In genomic region chr15:78803499-78803900, GRCm38 (mm10) we compare ENCODE assay signal across 10 mouse cellular contexts. TPM values are rescaled to one million over a fixed set of nuclear protein-coding genes. Genes with fewer than 3 reads are reported as not detected.
DNase-seq lines count a peak whose midpoint lies in the region; ATAC-seq and TF ChIP-seq lines count a peak whose summit lies in the region.
"Had no signal": no experiment of that assay in that cellular context is flagged by ENCODE, and none has a peak within 500 bp of the region (broad histone marks: within the 10 kb centered on the region; RNA-seq: fewer than 3 reads in every experiment).

No protein-coding gene starts in this region.

- 32% methylated on average over 8 of the region's 8 CpGs for WGBS in bone marrow, adult 2 months
- 10% methylated on average over 8 of the region's 8 CpGs for WGBS in liver, embryonic 11.5 days
- 12% methylated on average over 8 of the region's 8 CpGs for WGBS in stomach, embryonic 15.5 days
- WGBS in cerebellum, adult 2 months, result 49% methylated on average over 8 of the region's 8 CpGs

- TF ChIP-seq POLR2A in bone marrow, adult 2 months (IDR thresholded peaks at IDR 0.05; ENCODE audit: borderline replicate concordance, control insufficient read depth, low read depth, low read length), result no peak
- TF ChIP-seq POLR2A in cerebellum, adult 2 months (IDR thresholded peaks at IDR 0.05; ENCODE audit: borderline replicate concordance, insufficient read depth, low read length), result no peak

- H3K4me1 ChIP-seq in bone marrow, adult 2 months (ENCODE audit: control insufficient read depth, insufficient read depth, low read length), result peaks cover 6% of the 10 kb centered on the region; the same call in 1 of the 2 replicates
- peaks cover 13% of the 10 kb centered on the region for H3K4me1 ChIP-seq in liver, embryonic 11.5 days (replicated peaks; ENCODE audit: control insufficient read depth, insufficient read depth, low read length)
- peaks cover 43% of the 10 kb centered on the region for H3K4me1 ChIP-seq in stomach, embryonic 15.5 days
- peaks cover 6% of the 10 kb centered on the region for H3K4me1 ChIP-seq in cerebellum, adult 2 months (ENCODE audit: control insufficient read depth, insufficient read depth, low read length)

- peak overlapping the region; percentile 62 for H3K4me3 ChIP-seq in bone marrow, adult 2 months (replicated peaks; ENCODE audit: control insufficient read depth, low read depth, low read length)
- no peak overlapping the region; the same call in 1 of the 2 replicates for H3K4me3 ChIP-seq in liver, embryonic 11.5 days (ENCODE audit: low read depth, low read length)
- peak overlapping the region; percentile 73; the same call in 1 of the 2 replicates for H3K4me3 ChIP-seq in stomach, embryonic 15.5 days (replicated peaks)
- no peak overlapping the region for H3K4me3 ChIP-seq in cerebellum, adult 2 months (replicated peaks; ENCODE audit: insufficient read depth, low read depth, low read length)

- H3K4me2 ChIP-seq in liver, embryonic 11.5 days, result peak overlapping the region; percentile 86
- peak overlapping the region; percentile 99 for H3K4me2 ChIP-seq in stomach, embryonic 15.5 days

- H3K9me3 ChIP-seq in liver, embryonic 11.5 days (ENCODE audit: control insufficient read depth, low read length), result no peaks in the 10 kb centered on the region
- no peaks in the 10 kb centered on the region for H3K9me3 ChIP-seq in stomach, embryonic 15.5 days
- H3K9me3 ChIP-seq: embryonic facial prominence, embryonic 12.5 days had no signal

- intact Hi-C loops in heart, postnatal 25 days (cut with DNase I), result no loop called here

- no peaks in the 10 kb centered on the region for H3K36me3 ChIP-seq in liver, embryonic 11.5 days (ENCODE audit: control insufficient read depth, insufficient read depth, low read length)
- no peaks in the 10 kb centered on the region for H3K36me3 ChIP-seq in stomach, embryonic 15.5 days
- H3K36me3 ChIP-seq: embryonic facial prominence, embryonic 12.5 days had no signal

- DNase-seq in cerebellum, postnatal 14 days, result peak; percentile 36 to 40
- DNase-seq in cerebellum, adult 9-11 months, result no peak
- DNase-seq in heart, postnatal 25 days (ENCODE audit: low spot score), result peak; percentile 68
- no peak for DNase-seq in liver, embryonic 11.5 days (ENCODE audit: low spot score)
- DNase-seq in right cerebral cortex, postnatal 36 days (ENCODE audit: low spot score in 2 of 2), result no peak
- DNase-seq in cerebellum, adult 2 months, result no peak

- peak overlapping the region; percentile 91 for H3K27ac ChIP-seq in bone marrow, adult 2 months (ENCODE audit: control insufficient read depth, insufficient read depth, low read depth, low read length, poor library complexity)
- no peak overlapping the region for H3K27ac ChIP-seq in liver, embryonic 11.5 days (ENCODE audit: low read depth, low read length)
- peak overlapping the region; percentile 69 for H3K27ac ChIP-seq in stomach, embryonic 15.5 days
- no peak overlapping the region for H3K27ac ChIP-seq in cerebellum, adult 2 months (ENCODE audit: insufficient read depth, low read length)

- no peak overlapping the region for H3K9ac ChIP-seq in liver, embryonic 11.5 days (ENCODE audit: low read depth, low read length)
- no peak overlapping the region for H3K9ac ChIP-seq in stomach, embryonic 15.5 days

- ATAC-seq in liver, embryonic 11.5 days (replicated peaks; ENCODE audit: low FRiP score), result no peak
- ATAC-seq in stomach, embryonic 15.5 days (ENCODE audit: insufficient read depth, low FRiP score, low read depth), result peak; percentile 44

- TF ChIP-seq CTCF in bone marrow, adult 2 months (IDR thresholded peaks at IDR 0.05; ENCODE audit: control insufficient read depth, insufficient read depth, low read length), result no peak
- TF ChIP-seq CTCF in cerebellum, adult 2 months (IDR thresholded peaks at IDR 0.05; ENCODE audit: borderline replicate concordance, insufficient read depth, low read depth, low read length), result no peak

- peaks cover 39% of the 10 kb centered on the region for H3K27me3 ChIP-seq in liver, embryonic 11.5 days (replicated peaks; ENCODE audit: control insufficient read depth, insufficient read depth, low read length)
- H3K27me3 ChIP-seq in stomach, embryonic 15.5 days (replicated peaks), result no peaks in the 10 kb centered on the region
- no peaks in the 10 kb centered on the region; the same call in 1 of the 2 replicates for H3K27me3 ChIP-seq in cerebellum, adult 2 months (ENCODE audit: control insufficient read depth, insufficient read depth, low read length)

RNA-seq across cellular contexts. Expression of gene Card10, which starts 0.7 kb away (rescaled TPM):
- 11.3 and 20.8 TPM in 2 replicates for polyA plus RNA-seq in bone marrow, adult 2 months (2011; ENCODE audit: insufficient read depth, insufficient read length, low replicate concordance, missing spikeins)
- 10 to 100 TPM; 14.8 to 18.3 TPM for total RNA-seq in heart, postnatal 25 days (2021)
- polyA plus RNA-seq in liver, embryonic 11.5 days (2014; fragmentation: Nextera tagmentation; extraction: Ambion mirVana), result 2.3 and 2.7 TPM in 2 replicates
- 6.6 and 7.6 TPM in 2 replicates for polyA plus RNA-seq in stomach, embryonic 15.5 days (2015; fragmentation: Nextera tagmentation; extraction: Ambion mirVana)
- polyA plus RNA-seq in cerebellum, adult 2 months (2012; rRNA removed), result 7.1 and 8.2 TPM in 2 replicates

RNA-seq across cellular contexts. Expression of gene Mfng, which starts 30.2 kb away (rescaled TPM):
- 8.6 and 15.5 TPM in 2 replicates for polyA plus RNA-seq in bone marrow, adult 2 months (2011; ENCODE audit: insufficient read depth, insufficient read length, low replicate concordance, missing spikeins)
- total RNA-seq in heart, postnatal 25 days (2021), result 10 to 100 TPM; 11.6 to 13.2 TPM
- 12.4 and 19.2 TPM in 2 replicates for polyA plus RNA-seq in liver, embryonic 11.5 days (2014; fragmentation: Nextera tagmentation; extraction: Ambion mirVana)
- polyA plus RNA-seq in stomach, embryonic 15.5 days (2015; fragmentation: Nextera tagmentation; extraction: Ambion mirVana), result 18.0 and 21.1 TPM in 2 replicates
- polyA plus RNA-seq in cerebellum, adult 2 months (2012; rRNA removed), result 3.8 and 4.4 TPM in 2 replicates
- polyA plus RNA-seq: C2C12 had no signal

RNA-seq across cellular contexts. Expression of gene Cdc42ep1, which starts 38.9 kb away (rescaled TPM):
- polyA plus RNA-seq in bone marrow, adult 2 months (2011; ENCODE audit: insufficient read depth, insufficient read length, low replicate concordance, missing spikeins), result 6.6 and 9.4 TPM in 2 replicates
- total RNA-seq in heart, postnatal 25 days (2021), result 10 to 100 TPM; 34.1 to 41.0 TPM
- polyA plus RNA-seq in liver, embryonic 11.5 days (2014; fragmentation: Nextera tagmentation; extraction: Ambion mirVana), result 21.9 and 23.9 TPM in 2 replicates
- polyA plus RNA-seq in stomach, embryonic 15.5 days (2015; fragmentation: Nextera tagmentation; extraction: Ambion mirVana), result 54.1 and 62.1 TPM in 2 replicates
- polyA plus RNA-seq in cerebellum, adult 2 months (2012; rRNA removed), result 73.2 and 77.3 TPM in 2 replicates

RNA-seq across cellular contexts. Expression of gene Lgals2, which starts 51.8 kb away (rescaled TPM):
- polyA plus RNA-seq in bone marrow, adult 2 months (2011; ENCODE audit: insufficient read depth, insufficient read length, low replicate concordance, missing spikeins), result not detected in 2 replicates
- under 1 TPM; 0.62 to 0.64 TPM for total RNA-seq in heart, postnatal 25 days (2021)
- polyA plus RNA-seq in liver, embryonic 11.5 days (2014; fragmentation: Nextera tagmentation; extraction: Ambion mirVana), result 6.9 and 11.4 TPM in 2 replicates
- polyA plus RNA-seq in stomach, embryonic 15.5 days (2015; fragmentation: Nextera tagmentation; extraction: Ambion mirVana), result 210 and 299 TPM in 2 replicates
- polyA plus RNA-seq in cerebellum, adult 2 months (2012; rRNA removed), result 0.87 and 1.2 TPM in 2 replicates
- polyA plus RNA-seq: embryonic facial prominence, embryonic 12.5 days had no signal

Comparison
In these comparisons a context has a peak if more than half of its experiments do, and no peak if none do; other contexts are left out.
1. DNase-seq: peak in cerebellum, postnatal 14 days (2 of 2) and heart, postnatal 25 days (single experiment); none in cerebellum, adult 9-11 months (single experiment), liver, embryonic 11.5 days (single experiment), right cerebral cortex, postnatal 36 days (0 of 2) and cerebellum, adult 2 months (0 of 2).
2. H3K27ac ChIP-seq: peak in bone marrow, adult 2 months (single experiment) and stomach, embryonic 15.5 days (single experiment); none in liver, embryonic 11.5 days (single experiment) and cerebellum, adult 2 months (single experiment).
3. H3K4me3 ChIP-seq: peak in bone marrow, adult 2 months (single experiment) and stomach, embryonic 15.5 days (single experiment); none in liver, embryonic 11.5 days (single experiment) and cerebellum, adult 2 months (single experiment).